Mouse (Mus musculus) myocyte (in vitro differentiated cells): ENCODE results near the gene Ldb2. TPM values are rescaled to one million over a fixed set of nuclear protein-coding genes. Genes with fewer than 3 reads are reported as not detected.

Experiments used
- H3K27me3 ChIP-seq: one replicate; pipeline ENCODE4 v1.6.1; 2011; ENCODE audit not compliant: control insufficient read depth, insufficient read depth, insufficient read length
- H3K36me3 ChIP-seq: one replicate; pipeline ENCODE4 v1.6.1; 2011; ENCODE audit not compliant: control insufficient read depth, insufficient read depth
- H3K4me2 ChIP-seq: one replicate; pipeline ENCODE4 v1.6.1; 2011; ENCODE audit warnings: low read depth, control low read depth
- H3K4me3 ChIP-seq: one replicate; pipeline ENCODE4 v1.5.1; 2011; ENCODE audit warnings: mild to moderate bottlenecking, control low read depth, moderate library complexity
- H3K79me2 ChIP-seq: one replicate; pipeline ENCODE4 v1.6.1; 2011; ENCODE audit not compliant: control insufficient read depth, insufficient read depth
- H3ac ChIP-seq: one replicate; pipeline ENCODE4 v1.6.1; 2011; ENCODE audit not compliant: control insufficient read depth, insufficient read length
- CEBPB ChIP-seq: IDR thresholded peaks from 2 replicates; pipeline ENCODE4 v1.6.1; 2011; ENCODE audit warnings: mild to moderate bottlenecking, moderate library complexity; ENCODE audit not compliant: poor library complexity, insufficient read depth, severe bottlenecking
- E2F4 ChIP-seq: IDR thresholded peaks from one replicate; pipeline ENCODE4 v1.6.1; 2011; ENCODE audit warnings: mild to moderate bottlenecking, control low read depth, moderate library complexity; ENCODE audit not compliant: insufficient read depth
- MAX ChIP-seq: IDR thresholded peaks from one replicate; pipeline ENCODE4 v1.6.1; 2011; ENCODE audit warnings: low read depth, mild to moderate bottlenecking, control low read depth
- MYOD1 ChIP-seq, 3 experiments: IDR thresholded peaks; one replicate each; pipeline ENCODE4 v1.6.1; 2011; ENCODE audit warnings: control low read depth in 2 of 3, low read depth in 2 of 3, mild to moderate bottlenecking in 2 of 3, moderate library complexity in 1 of 3; ENCODE audit not compliant: insufficient read length in 2 of 3, control insufficient read depth in 1 of 3
- MYOG ChIP-seq, 3 experiments: IDR thresholded peaks; one replicate each; pipeline ENCODE4 v1.6.1; 2011; ENCODE audit warnings: control low read depth in 2 of 3, low read depth in 2 of 3, mild to moderate bottlenecking in 2 of 3; ENCODE audit not compliant: insufficient read length in 2 of 3, control insufficient read depth in 1 of 3, insufficient read depth in 1 of 3
- POLR2A ChIP-seq: IDR thresholded peaks from one replicate; pipeline ENCODE4 v1.6.1; 2011; ENCODE audit warnings: low read depth, mild to moderate bottlenecking, control low read depth, moderate library complexity; ENCODE audit not compliant: insufficient read length
- POLR2AphosphoS2 ChIP-seq: IDR thresholded peaks from one replicate; pipeline ENCODE4 v1.6.1; 2011; ENCODE audit warnings: low read depth, control low read depth; ENCODE audit not compliant: insufficient read length
- REST ChIP-seq: IDR thresholded peaks from one replicate; pipeline ENCODE4 v1.6.1; 2011; ENCODE audit warnings: mild to moderate bottlenecking, control low read depth, moderate library complexity; ENCODE audit not compliant: insufficient read depth, insufficient read length
- SRF ChIP-seq: IDR thresholded peaks from one replicate; pipeline ENCODE4 v1.6.1; 2011; ENCODE audit warnings: low read depth; ENCODE audit not compliant: control insufficient read depth, insufficient read length
- TCF12 ChIP-seq: IDR thresholded peaks from one replicate; pipeline ENCODE4 v1.6.1; 2011; ENCODE audit warnings: mild to moderate bottlenecking, control low read depth; ENCODE audit not compliant: poor library complexity, insufficient read depth, severe bottlenecking
- TCF3 ChIP-seq: IDR thresholded peaks from one replicate; pipeline ENCODE4 v1.6.1; 2011; ENCODE audit warnings: low read depth, control low read depth; ENCODE audit not compliant: insufficient read length
- USF1 ChIP-seq: IDR thresholded peaks from one replicate; pipeline ENCODE4 v1.6.1; 2011; ENCODE audit warnings: low read depth, mild to moderate bottlenecking, control low read depth, moderate library complexity
- polyA plus RNA-seq: library from polyadenylated mRNA; unstranded; fragments of >200 nt; fragmentation: generic; extraction: Trizol; gene quantifications from one replicate; pipeline ENCODE4 v1.2.1, GENCODE M21; 2012; ENCODE audit warnings: missing spikeins

The Ldb2 gene
- polyA plus RNA-seq, 1 experiment, result not detected

GRCm38 (mm10) chr5:44779340-44779739, 20.1 kb downstream of the Ldb2 start:
- TF ChIP-seq E2F4 (no peak), TCF3 (no peak)
- no peaks in the 10 kb centered on the region for H3K36me3 ChIP-seq
- no peaks in the 10 kb centered on the region for H3K27me3 ChIP-seq
- H3K4me2 ChIP-seq, result no peak overlapping the region
- no peaks in the 10 kb centered on the region for H3K79me2 ChIP-seq
- H3ac ChIP-seq, result no peak overlapping the region
- no peak overlapping the region for H3K4me3 ChIP-seq

GRCm38 (mm10) chr5:44768472-44768871, 31.0 kb downstream of the Ldb2 start:
- Histone ChIP-seq H3ac (no peak overlapping the region), H3K36me3 (no peaks in the 10 kb centered on the region), H3K4me3 (no peak overlapping the region), H3K27me3 (no peaks in the 10 kb centered on the region), H3K4me2 (no peak overlapping the region), H3K79me2 (no peaks in the 10 kb centered on the region)
- TF ChIP-seq E2F4 (no peak), MYOD1 (IDR thresholded peaks at IDR 0.05; ENCODE audit: control insufficient read depth in 1 of 3, insufficient read length in 2 of 3, low read depth in 2 of 3) (no peak), POLR2A (no peak), TCF12 (no peak), USF1 (no peak), MAX (no peak), MYOG (IDR thresholded peaks at IDR 0.05; ENCODE audit: control insufficient read depth in 1 of 3, insufficient read depth in 1 of 3, insufficient read length in 2 of 3, low read depth in 2 of 3) (no peak), POLR2AphosphoS2 (no peak), REST (no peak), SRF (no peak), TCF3 (no peak), CEBPB (no peak)

DNA sequence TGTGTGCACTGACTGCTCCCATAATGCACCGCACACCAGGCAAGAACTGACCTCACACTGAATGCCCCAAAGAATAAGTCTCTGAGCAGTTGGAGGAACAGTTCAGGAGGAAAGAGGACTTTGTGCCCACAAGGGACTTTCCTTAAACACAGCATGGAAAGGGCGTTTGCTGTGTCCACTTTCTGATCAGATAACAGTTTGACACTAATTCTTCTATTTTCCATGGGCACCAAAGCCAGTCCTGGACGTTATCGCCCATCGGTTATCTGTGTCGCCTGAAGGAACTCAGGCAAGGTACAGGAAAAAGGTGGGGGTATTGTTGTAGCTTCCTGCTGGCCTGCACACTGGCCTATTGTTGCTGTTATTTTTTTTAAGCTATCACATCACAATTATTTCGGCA, 34.6 kb downstream of the Ldb2 start:
- Histone ChIP-seq H3K79me2 (no peaks in the 10 kb centered on the region), H3K4me2 (no peak overlapping the region), H3K4me3 (no peak overlapping the region), H3K36me3 (no peaks in the 10 kb centered on the region), H3ac (no peak overlapping the region), H3K27me3 (no peaks in the 10 kb centered on the region)
- TF ChIP-seq USF1 (no peak), MYOD1 (IDR thresholded peaks at IDR 0.05; ENCODE audit: control insufficient read depth in 1 of 3, insufficient read length in 2 of 3, low read depth in 2 of 3) (no peak), MYOG (IDR thresholded peaks at IDR 0.05; ENCODE audit: control insufficient read depth in 1 of 3, insufficient read depth in 1 of 3, insufficient read length in 2 of 3, low read depth in 2 of 3) (no peak), MAX (no peak), REST (no peak), TCF3 (no peak), TCF12 (no peak), POLR2A (no peak), CEBPB (no peak), E2F4 (no peak), POLR2AphosphoS2 (no peak), SRF (no peak)

- H3K4me3 ChIP-seq, result no peak overlapping the region
- no peak for TF ChIP-seq POLR2AphosphoS2
- no peak for TF ChIP-seq REST
- no peak for TF ChIP-seq USF1
- TF ChIP-seq MAX, result no peak
- no peak for TF ChIP-seq SRF
- no peak for TF ChIP-seq POLR2A
- TF ChIP-seq MYOG (IDR thresholded peaks at IDR 0.05; ENCODE audit: control insufficient read depth in 1 of 3, insufficient read depth in 1 of 3, insufficient read length in 2 of 3, low read depth in 2 of 3), result no peak
- TF ChIP-seq TCF3, result no peak
- no peak for TF ChIP-seq E2F4
- no peak for TF ChIP-seq CEBPB
- TF ChIP-seq TCF12, result no peak
- TF ChIP-seq MYOD1 (IDR thresholded peaks at IDR 0.05; ENCODE audit: control insufficient read depth in 1 of 3, insufficient read length in 2 of 3, low read depth in 2 of 3), result no peak
- no peak overlapping the region for H3K4me2 ChIP-seq
- H3K79me2 ChIP-seq, result no peaks in the 10 kb centered on the region
- H3ac ChIP-seq, result no peak overlapping the region
- no peaks in the 10 kb centered on the region for H3K36me3 ChIP-seq
- H3K27me3 ChIP-seq, result no peaks in the 10 kb centered on the region
Observed at GRCm38 (mm10) chr5:44759178-44759577, 40.3 kb downstream of the Ldb2 start.

DNA sequence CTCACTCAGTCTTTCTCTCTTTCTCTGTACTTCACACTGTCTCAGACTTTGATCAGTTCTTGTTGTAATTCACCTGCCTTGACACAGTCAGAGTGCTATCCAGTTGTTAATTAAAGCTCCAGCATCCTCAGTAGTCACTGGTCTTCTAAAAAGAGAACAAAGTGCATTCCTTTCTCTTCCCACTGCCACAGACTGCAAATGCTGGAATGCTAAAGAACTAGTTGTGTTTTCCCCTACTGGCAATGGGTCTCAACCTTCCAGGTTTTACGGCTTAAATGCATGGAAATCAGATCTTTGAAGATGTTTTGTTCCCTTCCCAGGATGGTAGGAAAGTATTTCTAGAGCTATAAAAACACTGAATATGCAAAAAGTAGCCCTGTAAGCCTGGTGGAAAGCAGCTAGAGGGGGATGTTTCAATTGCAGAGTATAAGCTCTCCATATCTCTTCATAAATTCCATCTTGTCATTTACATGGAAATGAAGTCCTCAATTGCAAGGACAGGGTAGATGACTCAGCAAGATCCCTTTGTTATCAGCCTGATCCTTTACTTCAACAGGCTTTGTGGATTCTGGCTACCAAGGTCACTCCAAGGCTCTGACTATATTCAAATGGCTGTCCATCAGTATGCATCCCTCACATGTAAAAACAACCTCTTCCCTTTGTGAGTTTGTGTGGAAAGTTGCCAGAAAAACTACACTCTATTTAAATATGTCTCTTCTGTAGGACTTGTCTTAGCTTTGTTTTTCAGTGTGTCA, 45.1 kb downstream of the Ldb2 start:
- H3K79me2 ChIP-seq, result no peaks in the 10 kb centered on the region
- no peak overlapping the region for H3K4me3 ChIP-seq
- no peak overlapping the region for H3ac ChIP-seq
- H3K27me3 ChIP-seq, result no peaks in the 10 kb centered on the region
- H3K4me2 ChIP-seq, result no peak overlapping the region
- TF ChIP-seq CEBPB (no peak), REST (no peak), TCF12 (no peak), TCF3 (no peak), POLR2AphosphoS2 (no peak), MYOD1 (IDR thresholded peaks at IDR 0.05; ENCODE audit: control insufficient read depth in 1 of 3, insufficient read length in 2 of 3, low read depth in 2 of 3) (no peak), MAX (no peak), MYOG (IDR thresholded peaks at IDR 0.05; ENCODE audit: control insufficient read depth in 1 of 3, insufficient read depth in 1 of 3, insufficient read length in 2 of 3, low read depth in 2 of 3) (no peak)
- no peaks in the 10 kb centered on the region for H3K36me3 ChIP-seq
